Mouse (Mus musculus): ENCODE measurements at regions not wholly inside any gene's neighbourhood (a gene's known extent, or its start where the extent isn't known, plus 50 kb on each side); places are given as distances from the start of the nearest gene placed in this dataset.

GRCm38 (mm10) chr9:71396784-71397183 is 89.0 kb downstream of the Polr2m start:
- in situ Hi-C loops (cut with MboI; ENCODE audit: low sequenced_read_pairs in 2 of 2, unreplicated experiment in 2 of 2) = no loop called here
- H3K27ac ChIP-seq (ENCODE audit: insufficient read depth, low read depth, low read length, poor library complexity, severe bottlenecking) = no peak overlapping the region

DNA sequence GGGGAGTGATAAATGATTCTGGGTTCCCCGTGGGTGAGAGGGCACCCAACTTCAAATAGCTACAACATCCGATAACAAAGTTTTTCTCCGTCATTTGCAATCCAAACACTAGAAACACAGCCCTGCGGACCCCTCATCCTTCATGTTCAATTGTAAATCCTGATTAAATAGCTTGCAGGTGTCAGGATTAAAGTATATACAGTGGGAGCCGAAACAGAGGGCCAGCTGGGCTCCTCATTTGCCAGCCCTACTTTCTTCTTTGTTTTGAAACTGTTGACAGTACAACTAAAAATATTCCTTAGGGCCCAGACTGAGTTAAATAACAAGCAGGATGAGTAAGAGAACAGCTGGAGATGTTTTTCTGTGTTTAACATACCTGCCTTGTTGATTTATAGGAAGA is 95.5 kb downstream of the Polr2m start:
- Histone ChIP-seq H3K9ac (ENCODE audit: insufficient read depth, low read depth, low read length, poor library complexity, severe bottlenecking) (no peak overlapping the region), H3K4me3 (ENCODE audit: insufficient read depth in 1 of 2, low read depth in 1 of 2, low read length in 2 of 2, poor library complexity in 1 of 2, severe bottlenecking in 1 of 2) (no peak overlapping the region), H3K36me3 (ENCODE audit: control insufficient read depth, insufficient read depth, low read length, poor library complexity, severe bottlenecking) (no peaks in the 10 kb centered on the region), H3K4me1 (ENCODE audit: control insufficient read depth in 2 of 2, insufficient read depth in 2 of 2, low read length in 2 of 2, poor library complexity in 1 of 2) (no peaks in the 10 kb centered on the region), H3K9me3 (ENCODE audit: control insufficient read depth, insufficient read depth, low read depth, low read length) (no peaks in the 10 kb centered on the region), H3K27ac (ENCODE audit: insufficient read depth, low read depth, low read length, poor library complexity, severe bottlenecking) (no peak overlapping the region)
- in situ Hi-C loops (cut with MboI; ENCODE audit: low sequenced_read_pairs in 2 of 2, unreplicated experiment in 2 of 2) = no loop called here
- DNase-seq (ENCODE audit: low read depth, low spot score) = no peak
- TF ChIP-seq ZNF384 (IDR thresholded peaks at IDR 0.05; ENCODE audit: low read depth, low read length) = no peak

More at GRCm38 (mm10) chr9:71396784-71397183, 89.0 kb downstream of the Polr2m start:
- no peak for DNase-seq (ENCODE audit: low read depth, low spot score)
- TF ChIP-seq HCFC1 (IDR thresholded peaks at IDR 0.05; ENCODE audit: borderline replicate concordance, insufficient read depth, low read length) (no peak), MAFK (IDR thresholded peaks at IDR 0.05; ENCODE audit: insufficient read depth, low read depth, low read length) (no peak)
- Histone ChIP-seq H3K9ac (ENCODE audit: insufficient read depth, low read depth, low read length, poor library complexity, severe bottlenecking) (no peak overlapping the region), H3K4me3 (ENCODE audit: insufficient read depth in 1 of 2, low read depth in 1 of 2, low read length in 2 of 2, poor library complexity in 1 of 2, severe bottlenecking in 1 of 2) (no peak overlapping the region), H3K36me3 (ENCODE audit: control insufficient read depth, insufficient read depth, low read length, poor library complexity, severe bottlenecking) (no peaks in the 10 kb centered on the region), H3K4me1 (ENCODE audit: control insufficient read depth in 2 of 2, insufficient read depth in 2 of 2, low read length in 2 of 2, poor library complexity in 1 of 2) (no peaks in the 10 kb centered on the region), H3K9me3 (ENCODE audit: control insufficient read depth, insufficient read depth, low read depth, low read length) (no peaks in the 10 kb centered on the region)

GRCm38 (mm10) chr9:71387426-71387825 is 98.3 kb downstream of the Polr2m start:
- TF ChIP-seq MAFK (IDR thresholded peaks at IDR 0.05; ENCODE audit: insufficient read depth, low read depth, low read length) = peak; percentile 59
- no peak for TF ChIP-seq HCFC1 (IDR thresholded peaks at IDR 0.05; ENCODE audit: borderline replicate concordance, insufficient read depth, low read length)
- in situ Hi-C loops (cut with MboI; ENCODE audit: low sequenced_read_pairs in 2 of 2, unreplicated experiment in 2 of 2) = no loop called here
- Histone ChIP-seq H3K9ac (ENCODE audit: insufficient read depth, low read depth, low read length, poor library complexity, severe bottlenecking) (no peak overlapping the region), H3K4me1 (ENCODE audit: control insufficient read depth in 2 of 2, insufficient read depth in 2 of 2, low read length in 2 of 2, poor library complexity in 1 of 2) (no peaks in the 10 kb centered on the region), H3K36me3 (ENCODE audit: control insufficient read depth, insufficient read depth, low read length, poor library complexity, severe bottlenecking) (no peaks in the 10 kb centered on the region), H3K9me3 (ENCODE audit: control insufficient read depth, insufficient read depth, low read depth, low read length) (no peaks in the 10 kb centered on the region), H3K27ac (ENCODE audit: insufficient read depth, low read depth, low read length, poor library complexity, severe bottlenecking) (no peak overlapping the region), H3K4me3 (ENCODE audit: insufficient read depth in 1 of 2, low read depth in 1 of 2, low read length in 2 of 2, poor library complexity in 1 of 2, severe bottlenecking in 1 of 2) (no peak overlapping the region)
- DNase-seq (ENCODE audit: low read depth, low spot score) = no peak

GRCm38 (mm10) chr9:71383901-71384300 is 101.8 kb downstream of the Polr2m start:
- in situ Hi-C loops (cut with MboI; ENCODE audit: low sequenced_read_pairs in 2 of 2, unreplicated experiment in 2 of 2) = no loop called here
- no peaks in the 10 kb centered on the region for H3K36me3 ChIP-seq (ENCODE audit: control insufficient read depth, insufficient read depth, low read length, poor library complexity, severe bottlenecking)
- H3K9me3 ChIP-seq (ENCODE audit: control insufficient read depth, insufficient read depth, low read depth, low read length) = no peaks in the 10 kb centered on the region
- H3K4me1 ChIP-seq (ENCODE audit: control insufficient read depth in 2 of 2, insufficient read depth in 2 of 2, low read length in 2 of 2, poor library complexity in 1 of 2) = no peaks in the 10 kb centered on the region
- H3K4me3 ChIP-seq (ENCODE audit: insufficient read depth in 1 of 2, low read depth in 1 of 2, low read length in 2 of 2, poor library complexity in 1 of 2, severe bottlenecking in 1 of 2) = no peak overlapping the region
- TF ChIP-seq MAFK (IDR thresholded peaks at IDR 0.05; ENCODE audit: insufficient read depth, low read depth, low read length) (no peak), CHD2 (IDR thresholded peaks at IDR 0.05; ENCODE audit: low read depth, low read length) (no peak), ZNF384 (IDR thresholded peaks at IDR 0.05; ENCODE audit: low read depth, low read length) (no peak), HCFC1 (IDR thresholded peaks at IDR 0.05; ENCODE audit: borderline replicate concordance, insufficient read depth, low read length) (no peak)
- H3K9ac ChIP-seq (ENCODE audit: insufficient read depth, low read depth, low read length, poor library complexity, severe bottlenecking) = no peak overlapping the region
- H3K27ac ChIP-seq (ENCODE audit: insufficient read depth, low read depth, low read length, poor library complexity, severe bottlenecking) = no peak overlapping the region
- DNase-seq (ENCODE audit: low read depth, low spot score) = no peak

- Histone ChIP-seq H3K36me3 (ENCODE audit: control insufficient read depth, insufficient read depth, low read length, poor library complexity, severe bottlenecking) (no peaks in the 10 kb centered on the region), H3K9me3 (ENCODE audit: control insufficient read depth, insufficient read depth, low read depth, low read length) (no peaks in the 10 kb centered on the region), H3K4me3 (ENCODE audit: insufficient read depth in 1 of 2, low read depth in 1 of 2, low read length in 2 of 2, poor library complexity in 1 of 2, severe bottlenecking in 1 of 2) (no peak overlapping the region), H3K27ac (ENCODE audit: insufficient read depth, low read depth, low read length, poor library complexity, severe bottlenecking) (no peak overlapping the region), H3K4me1 (ENCODE audit: control insufficient read depth in 2 of 2, insufficient read depth in 2 of 2, low read length in 2 of 2, poor library complexity in 1 of 2) (no peaks in the 10 kb centered on the region), H3K9ac (ENCODE audit: insufficient read depth, low read depth, low read length, poor library complexity, severe bottlenecking) (no peak overlapping the region)
- in situ Hi-C loops (cut with MboI; ENCODE audit: low sequenced_read_pairs in 2 of 2, unreplicated experiment in 2 of 2) = no loop called here
- TF ChIP-seq ZNF384 (IDR thresholded peaks at IDR 0.05; ENCODE audit: low read depth, low read length) = no peak
- no peak for TF ChIP-seq HCFC1 (IDR thresholded peaks at IDR 0.05; ENCODE audit: borderline replicate concordance, insufficient read depth, low read length)
- TF ChIP-seq MAFK (IDR thresholded peaks at IDR 0.05; ENCODE audit: insufficient read depth, low read depth, low read length) = no peak
- no peak for TF ChIP-seq CHD2 (IDR thresholded peaks at IDR 0.05; ENCODE audit: low read depth, low read length)
- TF ChIP-seq ZC3H11A (IDR thresholded peaks at IDR 0.05; ENCODE audit: borderline replicate concordance, low read depth, low read length) = no peak
- no peak for DNase-seq (ENCODE audit: low read depth, low spot score)
Observed at GRCm38 (mm10) chr9:71379731-71380250, 105.9 kb downstream of the Polr2m start.

All from ES-E14 (cell line).